In the genomic region with DNA sequence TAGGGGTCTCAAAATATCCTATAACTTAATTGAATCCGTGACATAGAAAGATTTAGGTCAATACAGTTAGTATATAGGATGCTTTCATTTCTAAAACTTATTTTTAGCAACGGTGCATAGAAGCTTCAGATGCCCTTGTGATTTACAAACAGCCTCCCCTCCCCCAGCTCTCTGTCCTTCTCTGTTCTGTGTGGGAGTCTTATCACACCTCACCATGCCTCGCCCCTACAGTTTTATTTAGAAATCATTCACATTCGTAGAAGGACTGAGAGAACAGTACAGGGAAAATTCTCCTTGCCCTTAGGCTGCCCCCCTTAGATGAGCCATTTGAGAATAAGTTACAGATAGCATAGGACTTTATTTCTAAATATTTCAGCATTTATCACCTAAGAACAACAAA, we compare ENCODE assay signal across 19 mouse cellular contexts. TPM values are rescaled to one million over a fixed set of nuclear protein-coding genes. Genes with fewer than 3 reads are reported as not detected.
DNase-seq lines count a peak whose midpoint lies in the region; ATAC-seq and TF ChIP-seq lines count a peak whose summit lies in the region.
"Had no signal": no experiment of that assay in that cellular context is flagged by ENCODE, and none has a peak within 500 bp of the region (broad histone marks: within the 10 kb centered on the region; RNA-seq: fewer than 3 reads in every experiment).

No protein-coding gene starts in this region.

- no peaks in the 10 kb centered on the region for H3K36me3 ChIP-seq in heart, postnatal 0 days (replicated peaks; ENCODE audit: control insufficient read depth, insufficient read depth, low read length)
- no peaks in the 10 kb centered on the region for H3K36me3 ChIP-seq in liver, postnatal 0 days (replicated peaks; ENCODE audit: insufficient read depth, low read length)
- H3K36me3 ChIP-seq: limb, embryonic 15.5 days had no signal

- TF ChIP-seq EP300 in heart, postnatal 0 days (IDR thresholded peaks at IDR 0.05; ENCODE audit: low read depth) = no peak
- TF ChIP-seq EP300 in liver, postnatal 0 days (IDR thresholded peaks at IDR 0.05; ENCODE audit: low read depth) = peak; percentile 66; the same call in 1 of the 2 replicates

- no peak overlapping the region for H3K9ac ChIP-seq in heart, postnatal 0 days (replicated peaks; ENCODE audit: low read depth, low read length)
- no peak overlapping the region for H3K9ac ChIP-seq in liver, postnatal 0 days (replicated peaks)
- H3K9ac ChIP-seq: forebrain, embryonic 13.5 days; kidney, embryonic 15.5 days; limb, embryonic 15.5 days had no signal

- TF ChIP-seq POLR2A in cerebellum, adult 2 months (IDR thresholded peaks at IDR 0.05; ENCODE audit: borderline replicate concordance, insufficient read depth, low read length) = no peak

- DNase-seq in cerebellum, adult 9-10 months = peak; percentile 22
- DNase-seq in cerebellum, adult 2 months = no peak
- DNase-seq in layer of hippocampus, adult 2 months (ENCODE audit: low spot score in 2 of 2) = no peak
- DNase-seq in layer of hippocampus, postnatal 25 days (ENCODE audit: extremely low spot score in 1 of 2, low spot score in 1 of 2) = no peak
- peak; percentile 54 for DNase-seq in heart, postnatal 0 days (ENCODE audit: low spot score)
- no peak for DNase-seq in liver, postnatal 0 days
- DNase-seq in thymus, postnatal 4 days = no peak
- DNase-seq in frontal cortex, postnatal 25 days (ENCODE audit: low spot score in 2 of 2) = no peak
- DNase-seq: cerebellum, postnatal 10 days; embryo, embryonic 11 days; lung, postnatal 14 days; retina, postnatal 1 day; thymus, postnatal 14 days had no signal

- no peak overlapping the region for H3K27ac ChIP-seq in cerebellum, adult 2 months (ENCODE audit: insufficient read depth, low read length)
- H3K27ac ChIP-seq in layer of hippocampus, adult 2 months = peak overlapping the region; percentile 12
- peak overlapping the region; percentile 77 for H3K27ac ChIP-seq in heart, postnatal 0 days (ENCODE audit: low read depth)
- no peak overlapping the region for H3K27ac ChIP-seq in liver, postnatal 0 days (ENCODE audit: low read depth)
- H3K27ac ChIP-seq: forebrain, embryonic 13.5 days; kidney, embryonic 15.5 days; limb, embryonic 15.5 days had no signal

- no peaks in the 10 kb centered on the region for H3K9me3 ChIP-seq in heart, postnatal 0 days (replicated peaks; ENCODE audit: control insufficient read depth, low read length)
- H3K9me3 ChIP-seq in liver, postnatal 0 days (ENCODE audit: low read length) = no peaks in the 10 kb centered on the region
- H3K9me3 ChIP-seq: forebrain, embryonic 13.5 days; kidney, embryonic 15.5 days; limb, embryonic 15.5 days had no signal

- H3K4me2 ChIP-seq in heart, postnatal 0 days (ENCODE audit: low read depth, low read length) = 0 out of 2 replicates have a peak overlapping the region, but pooled peaks have one; percentile 16
- H3K4me2 ChIP-seq in liver, postnatal 0 days (ENCODE audit: low read depth, low read length) = no peak overlapping the region
- H3K4me2 ChIP-seq: forebrain, embryonic 13.5 days; kidney, embryonic 15.5 days; limb, embryonic 15.5 days; midbrain, embryonic 11.5 days had no signal

- TF ChIP-seq CTCF in cerebellum, adult 2 months (IDR thresholded peaks at IDR 0.05; ENCODE audit: borderline replicate concordance, insufficient read depth, low read depth, low read length) = no peak
- TF ChIP-seq CTCF in layer of hippocampus, adult 2 months (conservative IDR thresholded peaks at IDR 0.05) = no peak
- TF ChIP-seq CTCF in heart, postnatal 0 days (IDR thresholded peaks at IDR 0.05; ENCODE audit: low read depth) = no peak
- TF ChIP-seq CTCF in liver, postnatal 0 days (IDR thresholded peaks at IDR 0.05; ENCODE audit: low read depth) = no peak

- peaks cover 10% of the 10 kb centered on the region; the same call in 1 of the 2 replicates for H3K4me1 ChIP-seq in cerebellum, adult 2 months (ENCODE audit: control insufficient read depth, insufficient read depth, low read length)
- H3K4me1 ChIP-seq in heart, postnatal 0 days (ENCODE audit: control insufficient read depth, insufficient read depth) = peaks cover 36% of the 10 kb centered on the region
- H3K4me1 ChIP-seq in liver, postnatal 0 days (ENCODE audit: insufficient read depth) = no peaks in the 10 kb centered on the region
- H3K4me1 ChIP-seq: forebrain, embryonic 13.5 days; kidney, embryonic 15.5 days; limb, embryonic 15.5 days had no signal

- peak; percentile 24; the same call in 1 of the 2 replicates for ATAC-seq in heart, postnatal 0 days (ENCODE audit: insufficient read depth, low read depth)
- ATAC-seq in liver, postnatal 0 days = peak; percentile 69
- ATAC-seq: forebrain, embryonic 13.5 days; Patski had no signal

- WGBS in cerebellum, adult 2 months = 67% methylated on average over 4 of the region's 4 CpGs
- WGBS in heart, postnatal 0 days = 27% methylated on average over 4 of the region's 4 CpGs
- 46% methylated on average over 4 of the region's 4 CpGs for WGBS in liver, postnatal 0 days (ENCODE audit: insufficient replicate concordance)

- H3K27me3 ChIP-seq in cerebellum, adult 2 months (ENCODE audit: control insufficient read depth, insufficient read depth, low read length) = no peaks in the 10 kb centered on the region
- no peaks in the 10 kb centered on the region for H3K27me3 ChIP-seq in heart, postnatal 0 days (ENCODE audit: control insufficient read depth, insufficient read depth, low read length)
- no peaks in the 10 kb centered on the region for H3K27me3 ChIP-seq in liver, postnatal 0 days (ENCODE audit: insufficient read depth, low read length)
- H3K27me3 ChIP-seq: CH12.LX; forebrain, embryonic 13.5 days; kidney, embryonic 15.5 days; limb, embryonic 15.5 days; Patski had no signal

- H3K4me3 ChIP-seq in cerebellum, adult 2 months (replicated peaks; ENCODE audit: insufficient read depth, low read depth, low read length) = no peak overlapping the region
- no peak overlapping the region for H3K4me3 ChIP-seq in layer of hippocampus, adult 2 months
- no peak overlapping the region for H3K4me3 ChIP-seq in heart, postnatal 0 days (ENCODE audit: low read depth, low read length)
- no peak overlapping the region for H3K4me3 ChIP-seq in liver, postnatal 0 days (ENCODE audit: low read depth, low read length)
- H3K4me3 ChIP-seq: forebrain, embryonic 13.5 days; kidney, embryonic 15.5 days; limb, embryonic 15.5 days had no signal

RNA-seq across cellular contexts. Expression of a gene that starts 18.1 kb away (rescaled TPM):
- 14.9 and 16.1 TPM in 2 replicates for polyA plus RNA-seq in cerebellum, adult 2 months (2012; rRNA removed)
- total RNA-seq in layer of hippocampus, adult 2 months (2021) = 10 to 100 TPM; 19.2 to 24.5 TPM
- 10 to 100 TPM; 22.2 to 22.5 TPM for total RNA-seq in layer of hippocampus, postnatal 25 days (2021)
- total RNA-seq in heart, postnatal 0 days (2014; rRNA removed; ENCODE audit: low replicate concordance) = 27.9 and 123 TPM in 2 replicates
- polyA plus RNA-seq in heart, postnatal 0 days (2015; fragmentation: Nextera tagmentation; extraction: Ambion mirVana) = 40.3 and 45.3 TPM in 2 replicates
- 13.0 and 14.6 TPM in 2 replicates for polyA plus RNA-seq in liver, postnatal 0 days (2015; fragmentation: Nextera tagmentation; extraction: Ambion mirVana)

Comparison
In these comparisons a context has a peak if more than half of its experiments do, and no peak if none do; other contexts are left out.
1. DNase-seq: peak in cerebellum, adult 9-10 months (single experiment) and heart, postnatal 0 days (single experiment); none in cerebellum, adult 2 months (0 of 2), layer of hippocampus, adult 2 months (0 of 2), layer of hippocampus, postnatal 25 days (0 of 2), liver, postnatal 0 days (single experiment), thymus, postnatal 4 days (single experiment) and frontal cortex, postnatal 25 days (0 of 2).
2. H3K27ac ChIP-seq: peak in layer of hippocampus, adult 2 months (single experiment) and heart, postnatal 0 days (single experiment); none in cerebellum, adult 2 months (single experiment) and liver, postnatal 0 days (single experiment).